Mouse (Mus musculus): ENCODE data around the gene Lancl3.
"Not testable (repeated sequence)": the region's sequence is repeated elsewhere in the genome, so short reads cannot be mapped to it uniquely, and the experiment has no call there.

Lancl3 gene

GRCm38 (mm10) chrX:9259267-9259666 lies 59.6 kb downstream of the Lancl3 start:
- DNase-seq (ENCODE audit: low read depth, low spot score), result no peak

- peak; percentile 47 for DNase-seq (ENCODE audit: low read depth, low spot score)
Observed at GRCm38 (mm10) chrX:9271112-9271511, 71.4 kb downstream of the Lancl3 start.

- DNase-seq (ENCODE audit: low read depth, low spot score), result no peak
Observed at GRCm38 (mm10) chrX:9271947-9272459, 72.3 kb downstream of the Lancl3 start.

DNA sequence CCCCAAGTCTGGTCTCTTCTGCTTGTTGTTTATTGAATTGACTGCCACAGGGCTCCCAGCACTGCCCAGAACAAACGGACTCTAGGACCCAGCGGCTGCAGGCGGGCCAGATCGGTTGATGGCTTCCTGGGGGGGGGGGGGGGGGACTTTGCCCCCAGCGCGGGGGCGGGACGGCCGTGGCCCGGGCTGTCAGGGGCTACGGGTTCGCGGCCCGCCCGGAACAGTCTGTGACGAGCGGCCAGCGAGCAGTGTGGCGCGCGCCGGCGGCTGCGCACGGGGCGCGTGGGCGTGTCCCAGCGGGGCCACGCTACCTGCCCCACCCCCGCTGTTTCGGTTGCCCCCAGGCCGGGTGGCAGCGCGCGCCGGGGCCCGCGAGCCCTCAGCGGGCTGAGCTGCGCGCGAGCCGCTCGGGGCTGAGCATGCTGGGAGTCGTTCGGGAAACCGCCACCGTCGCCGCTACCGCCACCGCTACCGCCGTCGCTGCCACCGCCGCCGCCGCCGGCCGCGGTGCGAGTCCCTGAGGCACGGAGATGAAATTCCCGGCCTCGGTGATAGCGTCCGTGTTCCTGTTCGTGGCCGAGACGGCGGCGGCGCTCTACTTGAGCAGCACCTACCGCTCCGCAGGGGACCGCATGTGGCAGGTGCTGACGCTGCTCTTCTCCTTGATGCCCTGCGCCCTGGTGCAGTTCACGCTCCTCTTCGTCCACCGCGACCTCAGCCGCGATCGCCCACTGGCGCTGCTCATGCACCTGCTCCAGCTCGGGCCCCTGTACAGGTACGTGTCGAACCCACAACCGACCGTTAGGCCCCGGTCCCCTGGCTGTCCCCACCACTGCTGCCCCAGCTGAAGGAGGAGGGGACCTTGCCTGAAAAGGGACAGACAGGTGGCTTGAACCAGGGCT lies 73.0 kb downstream of the Lancl3 start, which contains the start of gene Xk:
Gene Xk (plus strand): TSS at position 297 of the 902 bp plus-strand sequence.
- peak; percentile 35 for DNase-seq (ENCODE audit: low read depth, low spot score)

DNA sequence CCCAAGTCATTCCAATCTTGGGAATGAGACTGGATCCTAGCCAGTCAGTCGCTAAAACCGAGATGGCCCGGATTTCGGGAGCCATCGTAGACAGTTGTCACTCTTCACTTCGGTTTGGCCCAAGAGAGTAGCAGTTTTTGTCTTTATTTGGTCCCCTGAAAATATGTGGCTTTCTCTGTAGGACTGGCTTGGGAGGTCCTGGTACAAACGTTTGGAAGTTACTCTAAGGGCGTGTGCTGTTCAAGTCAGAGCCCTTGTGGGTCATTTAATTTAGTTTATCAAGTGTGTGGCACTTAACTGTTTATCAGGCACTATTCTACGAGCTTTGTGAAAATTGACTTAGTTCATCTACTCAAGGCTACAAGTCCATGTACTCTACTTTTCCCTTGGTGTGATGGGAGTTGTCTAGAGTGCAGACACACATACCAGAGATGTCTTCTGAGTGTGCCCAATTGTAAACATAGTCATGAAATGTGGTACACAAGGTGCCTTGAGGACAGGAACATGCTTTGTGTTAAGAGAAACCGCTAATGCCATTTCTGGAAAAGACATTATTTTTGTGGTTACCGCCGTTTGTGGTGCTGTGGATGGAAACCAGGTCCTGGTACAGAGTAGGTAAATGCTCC lies 73.8 kb downstream of the Lancl3 start:
- no peak for DNase-seq (ENCODE audit: low read depth, low spot score)

- DNase-seq (ENCODE audit: low read depth, low spot score), result no peak
Observed at GRCm38 (mm10) chrX:9274321-9274720, 74.6 kb downstream of the Lancl3 start.

GRCm38 (mm10) chrX:9283464-9283863 lies 83.8 kb downstream of the Lancl3 start, which contains the start of gene H2al1m:
Gene H2al1m, plus strand, starts transcription at chrX:9283764.
- not testable (repeated sequence) for DNase-seq (ENCODE audit: low read depth, low spot score)

GRCm38 (mm10) chrX:9293140-9293829 lies 93.6 kb downstream of the Lancl3 start:
- DNase-seq (ENCODE audit: low read depth, low spot score), result not testable (repeated sequence)

DNA sequence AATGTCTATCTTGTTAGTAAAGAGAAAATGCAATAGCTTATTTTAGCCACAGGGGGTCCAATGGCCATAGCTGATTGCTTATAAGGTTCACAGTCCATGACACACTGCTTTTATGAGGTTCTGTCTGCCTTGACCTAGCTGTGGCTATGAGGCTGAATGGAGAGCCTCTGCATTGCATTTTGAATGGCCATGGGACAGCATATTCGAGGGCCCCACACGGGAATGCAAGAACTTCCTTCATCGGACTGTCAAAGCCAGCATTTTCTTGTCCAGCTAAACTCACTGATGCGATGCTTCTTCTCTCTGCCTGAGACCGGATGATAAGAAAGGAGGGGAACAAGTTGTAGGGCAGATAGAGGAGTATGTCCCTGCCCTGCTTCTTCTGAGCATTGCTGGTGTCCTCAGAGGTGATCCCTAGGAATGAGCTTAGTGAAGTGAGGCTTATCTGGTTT lies 98.7 kb downstream of the Lancl3 start:
- no peak for DNase-seq (ENCODE audit: low read depth, low spot score)

DNA sequence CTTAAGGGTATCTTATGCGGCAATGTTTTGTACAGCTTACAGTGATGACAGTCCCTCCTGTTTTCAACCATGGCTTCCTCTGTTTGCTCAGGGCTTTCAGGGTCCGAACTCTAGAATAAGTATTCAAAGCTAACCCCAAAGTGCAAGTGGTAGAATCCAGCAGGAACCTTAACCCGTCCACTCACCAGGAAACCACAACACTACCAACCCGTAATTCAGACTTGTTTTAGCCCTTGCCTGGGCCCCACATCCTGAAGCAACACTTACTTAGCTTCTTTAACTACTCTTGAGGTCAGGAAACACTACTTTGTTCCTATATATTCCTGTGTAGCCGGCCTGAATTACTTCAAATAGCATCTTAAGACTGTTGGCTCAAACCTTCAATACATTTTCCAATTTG lies 103.1 kb downstream of the Lancl3 start:
- DNase-seq (ENCODE audit: low read depth, low spot score), result no peak

GRCm38 (mm10) chrX:9303455-9303854 lies 103.8 kb downstream of the Lancl3 start:
- no peak for DNase-seq (ENCODE audit: low read depth, low spot score)

- not testable (repeated sequence) for DNase-seq (ENCODE audit: low read depth, low spot score)
Observed at GRCm38 (mm10) chrX:9316457-9316856, 116.8 kb downstream of the Lancl3 start.

All from skeletal muscle tissue, adult 2 months (tissue).